Mouse (Mus musculus): ENCODE data around the gene Sdk2.

DNA sequence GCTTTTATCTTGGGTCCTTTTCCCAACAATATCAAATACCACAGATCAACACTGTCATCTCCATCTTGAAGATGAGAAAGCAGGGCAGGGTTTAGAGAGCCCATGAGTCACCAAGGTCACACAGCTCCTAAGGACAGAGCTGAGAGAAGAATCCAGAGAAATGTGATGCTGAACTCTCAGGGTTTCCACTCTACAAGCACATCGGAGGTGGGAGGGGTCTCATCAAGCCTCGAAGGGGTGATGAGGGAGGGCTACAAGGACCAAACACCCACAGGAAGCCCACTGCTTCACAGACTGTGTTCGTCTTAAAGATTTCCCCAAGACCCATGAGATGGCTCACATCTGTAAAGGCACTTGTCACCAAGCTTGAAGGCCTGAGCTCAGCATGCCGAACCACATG lies 320.9 kb downstream of the Sdk2 start:
- TF ChIP-seq CTCF (IDR thresholded peaks at IDR 0.05), result no peak
- TF ChIP-seq EP300 (IDR thresholded peaks at IDR 0.05), result no peak
